Mouse (Mus musculus): ENCODE results near the gene Vav3. TPM values are rescaled to one million over a fixed set of nuclear protein-coding genes. Genes with fewer than 3 reads are reported as not detected.

Gene Vav3
- total and polyA plus RNA-seq, 3 experiments: 1.7 to 5.0 (median 4.4) TPM

- no peak for TF ChIP-seq EP300 (IDR thresholded peaks at IDR 0.05; ENCODE audit: insufficient read depth, low read depth, low read length)
- no peak for TF ChIP-seq POLR2A (IDR thresholded peaks at IDR 0.05; ENCODE audit: insufficient read depth, low read depth, low read length)
- TF ChIP-seq CTCF (IDR thresholded peaks at IDR 0.05): no peak
These were observed 175.0 kb downstream of the Vav3 start for GRCm38 (mm10) chr3:109515479-109515878.

GRCm38 (mm10) chr3:109516372-109516771 lies 175.9 kb downstream of the Vav3 start:
- Histone ChIP-seq H3K27ac (no peak overlapping the region), H3K27me3 (ENCODE audit: control insufficient read depth, insufficient read depth, low read length) (no peaks in the 10 kb centered on the region), H3K36me3 (ENCODE audit: control insufficient read depth, insufficient read depth, low read length) (no peaks in the 10 kb centered on the region), H3K9ac (ENCODE audit: low read depth, low read length) (no peak overlapping the region), H3K4me1 (ENCODE audit: control insufficient read depth, insufficient read depth, low read length) (no peaks in the 10 kb centered on the region), H3K79me2 (replicated peaks; ENCODE audit: control insufficient read depth, insufficient read depth, low read length) (no peaks in the 10 kb centered on the region), H3K4me3 (no peak overlapping the region)
- 96% methylated on average over 10 of the region's 10 CpGs for WGBS
- DNase-seq: no peak
- intact Hi-C loops (cut with DNase I): no loop called here
- TF ChIP-seq POLR2A (IDR thresholded peaks at IDR 0.05; ENCODE audit: insufficient read depth, low read depth, low read length): no peak
- no peak for TF ChIP-seq EP300 (IDR thresholded peaks at IDR 0.05; ENCODE audit: insufficient read depth, low read depth, low read length)
- no peak for TF ChIP-seq CTCF (IDR thresholded peaks at IDR 0.05)

More at GRCm38 (mm10) chr3:109515479-109515878, 175.0 kb downstream of the Vav3 start:
- Histone ChIP-seq H3K4me3 (no peak overlapping the region), H3K79me2 (replicated peaks; ENCODE audit: control insufficient read depth, insufficient read depth, low read length) (no peaks in the 10 kb centered on the region), H3K9ac (ENCODE audit: low read depth, low read length) (no peak overlapping the region), H3K4me1 (ENCODE audit: control insufficient read depth, insufficient read depth, low read length) (no peaks in the 10 kb centered on the region), H3K36me3 (ENCODE audit: control insufficient read depth, insufficient read depth, low read length) (no peaks in the 10 kb centered on the region), H3K27me3 (ENCODE audit: control insufficient read depth, insufficient read depth, low read length) (no peaks in the 10 kb centered on the region), H3K27ac (no peak overlapping the region)
- intact Hi-C loops (cut with DNase I): no loop called here
- DNase-seq: peak in 1 of 2 experiments; percentile 14
- 52% methylated on average over 3 of the region's 3 CpGs for WGBS

- no peaks in the 10 kb centered on the region for H3K79me2 ChIP-seq (replicated peaks; ENCODE audit: control insufficient read depth, insufficient read depth, low read length)
- H3K27me3 ChIP-seq (ENCODE audit: control insufficient read depth, insufficient read depth, low read length): no peaks in the 10 kb centered on the region
- 54% methylated on average over 7 of the region's 7 CpGs for WGBS
- no peak overlapping the region for H3K9ac ChIP-seq (ENCODE audit: low read depth, low read length)
- no peaks in the 10 kb centered on the region for H3K4me1 ChIP-seq (ENCODE audit: control insufficient read depth, insufficient read depth, low read length)
- intact Hi-C loops (cut with DNase I): no loop called here
- no peak for DNase-seq
- H3K27ac ChIP-seq: no peak overlapping the region
- H3K4me3 ChIP-seq: no peak overlapping the region
- H3K36me3 ChIP-seq (ENCODE audit: control insufficient read depth, insufficient read depth, low read length): no peaks in the 10 kb centered on the region
- TF ChIP-seq CTCF (IDR thresholded peaks at IDR 0.05): no peak
- TF ChIP-seq EP300 (IDR thresholded peaks at IDR 0.05; ENCODE audit: insufficient read depth, low read depth, low read length): no peak
- no peak for TF ChIP-seq POLR2A (IDR thresholded peaks at IDR 0.05; ENCODE audit: insufficient read depth, low read depth, low read length)
These were observed 181.7 kb downstream of the Vav3 start for GRCm38 (mm10) chr3:109522115-109522514.

GRCm38 (mm10) chr3:109525825-109526224 lies 185.4 kb downstream of the Vav3 start:
- intact Hi-C loops (cut with DNase I): loop anchor here (5.0 kb wide), 1 partner anchor 1541 kb away; no protein-coding TSS in a partner anchor

GRCm38 (mm10) chr3:109526246-109526645 lies 185.8 kb downstream of the Vav3 start:
- Histone ChIP-seq H3K27ac (no peak overlapping the region), H3K27me3 (ENCODE audit: control insufficient read depth, insufficient read depth, low read length) (no peaks in the 10 kb centered on the region), H3K36me3 (ENCODE audit: control insufficient read depth, insufficient read depth, low read length) (no peaks in the 10 kb centered on the region), H3K4me3 (no peak overlapping the region), H3K9ac (ENCODE audit: low read depth, low read length) (no peak overlapping the region), H3K79me2 (replicated peaks; ENCODE audit: control insufficient read depth, insufficient read depth, low read length) (no peaks in the 10 kb centered on the region), H3K4me1 (ENCODE audit: control insufficient read depth, insufficient read depth, low read length) (no peaks in the 10 kb centered on the region)
- DNase-seq: peak; percentile 44 to 74
- TF ChIP-seq CTCF (IDR thresholded peaks at IDR 0.05): peak; percentile 90
- TF ChIP-seq POLR2A (IDR thresholded peaks at IDR 0.05; ENCODE audit: insufficient read depth, low read depth, low read length): no peak
- 0 out of 2 replicates have a peak, but pooled peaks have one; percentile 28 for TF ChIP-seq EP300 (IDR thresholded peaks at IDR 0.05; ENCODE audit: insufficient read depth, low read depth, low read length)
- intact Hi-C loops (cut with DNase I): loop anchor here (5.0 kb wide), 1 partner anchor 1541 kb away; no protein-coding TSS in a partner anchor
- WGBS: 11% methylated on average over 4 of the region's 4 CpGs

More at GRCm38 (mm10) chr3:109525825-109526224, 185.4 kb downstream of the Vav3 start:
- DNase-seq: no peak
- Histone ChIP-seq H3K4me3 (no peak overlapping the region), H3K79me2 (replicated peaks; ENCODE audit: control insufficient read depth, insufficient read depth, low read length) (no peaks in the 10 kb centered on the region), H3K27ac (no peak overlapping the region), H3K36me3 (ENCODE audit: control insufficient read depth, insufficient read depth, low read length) (no peaks in the 10 kb centered on the region), H3K27me3 (ENCODE audit: control insufficient read depth, insufficient read depth, low read length) (no peaks in the 10 kb centered on the region), H3K9ac (ENCODE audit: low read depth, low read length) (no peak overlapping the region), H3K4me1 (ENCODE audit: control insufficient read depth, insufficient read depth, low read length) (no peaks in the 10 kb centered on the region)
- WGBS: 91% methylated on average over 12 of the region's 12 CpGs
- no peak for TF ChIP-seq POLR2A (IDR thresholded peaks at IDR 0.05; ENCODE audit: insufficient read depth, low read depth, low read length)
- TF ChIP-seq EP300 (IDR thresholded peaks at IDR 0.05; ENCODE audit: insufficient read depth, low read depth, low read length): no peak
- TF ChIP-seq CTCF (IDR thresholded peaks at IDR 0.05): no peak

GRCm38 (mm10) chr3:109526651-109527050 lies 186.2 kb downstream of the Vav3 start:
- no peaks in the 10 kb centered on the region for H3K79me2 ChIP-seq (replicated peaks; ENCODE audit: control insufficient read depth, insufficient read depth, low read length)
- no peak for DNase-seq
- H3K4me3 ChIP-seq: no peak overlapping the region
- H3K27ac ChIP-seq: no peak overlapping the region
- TF ChIP-seq POLR2A (IDR thresholded peaks at IDR 0.05; ENCODE audit: insufficient read depth, low read depth, low read length) (no peak), EP300 (IDR thresholded peaks at IDR 0.05; ENCODE audit: insufficient read depth, low read depth, low read length) (no peak)
- 73% methylated on average over 8 of the region's 8 CpGs for WGBS
- H3K4me1 ChIP-seq (ENCODE audit: control insufficient read depth, insufficient read depth, low read length): no peaks in the 10 kb centered on the region
- no peaks in the 10 kb centered on the region for H3K36me3 ChIP-seq (ENCODE audit: control insufficient read depth, insufficient read depth, low read length)
- intact Hi-C loops (cut with DNase I): loop anchor here (5.0 kb wide), 1 partner anchor 1541 kb away; no protein-coding TSS in a partner anchor
- no peak overlapping the region for H3K9ac ChIP-seq (ENCODE audit: low read depth, low read length)
- no peaks in the 10 kb centered on the region for H3K27me3 ChIP-seq (ENCODE audit: control insufficient read depth, insufficient read depth, low read length)
